Mouse (Mus musculus): ENCODE measurements at regions not wholly inside any gene's neighbourhood (a gene's known extent, or its start where the extent isn't known, plus 50 kb on each side); places are given as distances from the start of the nearest gene placed in this dataset.

GRCm38 (mm10) chr3:58362563-58362962 is 52.0 kb upstream of the Tsc22d2 start:
- TF ChIP-seq POLR2A (IDR thresholded peaks at IDR 0.05; ENCODE audit: low read depth, low read length) (no peak), CTCF (IDR thresholded peaks at IDR 0.05; ENCODE audit: borderline replicate concordance, insufficient read depth, low read length) (no peak)
